Mouse (Mus musculus): Measurements from ENCODE around the gene Kcne1. TPM values are rescaled to one million over a fixed set of nuclear protein-coding genes. Genes with fewer than 3 reads are reported as not detected.
A peak's percentile ranks its signal among the peaks of the same experiment; 100 is the strongest.

Gene Kcne1
- polyA plus RNA-seq (2015; fragmentation: Nextera tagmentation; extraction: Ambion mirVana), result 0.22 and 0.60 TPM in 2 replicates

DNA sequence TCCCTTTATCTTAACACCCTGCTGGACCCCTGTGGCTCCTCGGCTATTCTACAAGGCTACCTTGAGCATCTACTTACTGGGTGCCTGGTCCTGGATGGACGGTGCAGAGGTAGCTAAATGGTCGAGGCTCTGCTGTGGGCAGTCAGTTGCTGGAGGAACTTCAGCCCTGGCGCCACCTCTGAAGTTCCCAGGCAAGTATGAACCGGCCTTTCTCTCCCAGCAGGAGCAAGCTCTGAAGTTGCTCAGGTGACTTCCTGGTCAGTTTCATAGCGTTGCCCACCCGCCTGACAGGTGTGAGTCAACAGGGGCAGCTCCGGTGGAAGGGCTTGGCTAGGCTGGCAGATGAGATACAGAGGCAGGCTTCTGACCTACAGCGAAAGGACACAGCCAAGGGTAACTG lies at the start of gene Kcne1:
Kcne1 (minus strand) TSS at position 240 of the 400 bp plus-strand sequence.
- Histone ChIP-seq H3K27ac (no peak within 1 kb of the TSS), H3K4me3 (replicated peaks) (no peak within 1 kb of the TSS), H3K27me3 (replicated peaks) (no peaks in the 10 kb centered on the region), H3K9ac (no peak within 1 kb of the TSS), H3K9me3 (no peaks in the 10 kb centered on the region), H3K4me1 (peaks cover 8% of the 10 kb centered on the region; the same call in 1 of the 2 replicates), H3K36me3 (no peaks in the 10 kb centered on the region), H3K4me2 (peak within 1 kb of the TSS; percentile 29; the same call in 1 of the 2 replicates)
- peak; percentile 40; the same call in 1 of the 2 replicates for ATAC-seq (ENCODE audit: insufficient read depth, low FRiP score, low read depth)
- WGBS, result 39% methylated on average over 9 of the region's 9 CpGs

DNA sequence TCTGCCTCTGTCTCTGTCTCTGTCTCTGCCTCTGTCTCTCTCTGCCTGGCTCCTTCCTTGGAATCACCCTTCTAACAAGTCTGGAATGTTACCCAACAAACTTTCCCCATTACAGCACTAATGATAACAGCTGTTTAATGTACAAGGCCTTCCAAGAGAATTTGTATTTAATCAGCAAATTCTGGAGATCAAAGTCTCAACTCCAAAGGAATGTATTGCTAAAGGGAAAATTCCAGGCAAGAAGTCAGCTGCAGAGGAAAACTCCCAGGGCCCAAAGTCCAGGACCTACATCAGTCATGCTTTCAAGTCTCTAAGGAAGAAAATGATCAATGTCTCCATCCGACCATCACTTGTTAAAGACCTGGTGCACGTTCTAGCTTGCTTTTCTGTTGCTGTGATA lies 48.6 kb upstream of the Kcne1 start:
- Histone ChIP-seq H3K9ac (no peak overlapping the region), H3K27me3 (replicated peaks) (no peaks in the 10 kb centered on the region), H3K4me1 (peaks cover 21% of the 10 kb centered on the region), H3K4me2 (no peak overlapping the region), H3K36me3 (no peaks in the 10 kb centered on the region), H3K9me3 (no peaks in the 10 kb centered on the region), H3K27ac (no peak overlapping the region), H3K4me3 (replicated peaks) (no peak overlapping the region)
- 33% methylated on average over 2 of the region's 2 CpGs for WGBS
- ATAC-seq (ENCODE audit: insufficient read depth, low FRiP score, low read depth), result no peak

DNA sequence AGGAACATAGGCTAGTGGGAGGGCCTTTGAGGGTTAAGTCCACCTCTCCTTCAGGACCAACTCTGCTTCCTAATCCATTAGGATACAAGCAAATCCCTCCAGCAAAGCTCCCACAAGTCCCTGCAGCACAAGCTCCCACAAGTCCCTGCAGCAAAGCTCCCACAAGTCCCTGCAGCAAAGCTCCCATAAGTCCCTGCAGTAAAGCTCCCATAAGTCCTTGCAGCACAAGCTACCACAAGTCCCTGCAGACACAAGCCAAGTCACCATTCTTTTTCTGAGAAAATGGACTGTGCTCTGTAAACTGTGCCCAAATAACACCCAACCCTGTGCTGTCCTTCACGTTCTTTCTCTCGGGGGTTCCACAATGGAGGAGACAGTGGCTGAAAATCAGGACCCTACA lies 44.9 kb upstream of the Kcne1 start:
- 93% methylated on average over 2 of the region's 2 CpGs for WGBS
- Histone ChIP-seq H3K9me3 (no peaks in the 10 kb centered on the region), H3K27me3 (replicated peaks) (no peaks in the 10 kb centered on the region), H3K4me1 (peaks cover 32% of the 10 kb centered on the region), H3K36me3 (no peaks in the 10 kb centered on the region), H3K4me2 (no peak overlapping the region), H3K9ac (no peak overlapping the region), H3K27ac (no peak overlapping the region), H3K4me3 (replicated peaks) (no peak overlapping the region)
- no peak for ATAC-seq (ENCODE audit: insufficient read depth, low FRiP score, low read depth)

DNA sequence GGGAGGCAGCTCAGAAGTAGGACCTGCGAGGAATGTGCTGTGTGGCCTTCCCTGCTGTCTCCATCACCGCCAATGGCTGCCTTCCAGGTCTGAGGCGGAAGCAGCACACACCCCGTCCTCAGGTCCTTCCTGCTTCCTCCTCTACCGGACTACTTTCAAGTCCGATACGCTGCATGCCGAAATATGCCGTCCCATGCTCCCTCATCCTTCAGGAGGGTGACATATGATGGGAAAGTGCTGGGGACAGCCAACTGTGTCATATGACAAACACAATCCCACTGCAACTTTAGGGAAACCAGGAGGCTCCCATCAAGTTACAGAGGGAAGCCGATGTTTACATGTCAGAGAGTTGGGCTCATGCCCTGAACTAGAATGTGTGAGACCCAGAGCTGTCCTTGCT lies 43.8 kb upstream of the Kcne1 start:
- Histone ChIP-seq H3K4me2 (peak overlapping the region; percentile 11; the same call in 1 of the 2 replicates), H3K4me3 (replicated peaks) (no peak overlapping the region), H3K9me3 (no peaks in the 10 kb centered on the region), H3K9ac (no peak overlapping the region), H3K4me1 (peaks cover 38% of the 10 kb centered on the region), H3K36me3 (no peaks in the 10 kb centered on the region), H3K27me3 (replicated peaks) (no peaks in the 10 kb centered on the region), H3K27ac (peak overlapping the region; percentile 44; the same call in 1 of the 2 replicates)
- 43% methylated on average over 10 of the region's 10 CpGs for WGBS
- ATAC-seq (ENCODE audit: insufficient read depth, low FRiP score, low read depth), result no peak

DNA sequence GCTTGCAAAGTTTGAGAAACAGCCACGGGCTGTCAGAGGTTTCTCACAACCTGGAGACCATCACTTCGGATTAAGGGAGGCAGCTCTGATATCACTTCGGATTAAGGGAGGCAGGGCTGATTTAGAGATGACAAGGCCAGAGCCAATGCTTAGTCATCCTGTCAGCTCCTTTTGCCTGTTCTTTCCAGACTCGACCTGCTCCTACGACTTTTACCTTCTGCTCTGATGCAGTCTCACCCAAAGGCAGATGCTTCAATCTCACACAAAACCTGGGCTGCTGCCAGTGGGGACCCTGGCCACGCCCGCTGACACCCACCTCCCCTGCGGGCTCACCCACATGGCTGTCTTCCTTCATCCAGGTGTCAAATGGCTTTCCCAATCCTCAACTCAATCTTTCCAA lies 42.9 kb upstream of the Kcne1 start:
- H3K4me2 ChIP-seq, result no peak overlapping the region
- no peaks in the 10 kb centered on the region for H3K27me3 ChIP-seq (replicated peaks)
- no peak overlapping the region for H3K4me3 ChIP-seq (replicated peaks)
- peak overlapping the region; percentile 44; the same call in 1 of the 2 replicates for H3K27ac ChIP-seq
- H3K4me1 ChIP-seq, result peaks cover 45% of the 10 kb centered on the region
- ATAC-seq (ENCODE audit: insufficient read depth, low FRiP score, low read depth), result no peak
- 30% methylated on average over 8 of the region's 8 CpGs for WGBS
- H3K36me3 ChIP-seq, result no peaks in the 10 kb centered on the region
- H3K9me3 ChIP-seq, result no peaks in the 10 kb centered on the region
- no peak overlapping the region for H3K9ac ChIP-seq

DNA sequence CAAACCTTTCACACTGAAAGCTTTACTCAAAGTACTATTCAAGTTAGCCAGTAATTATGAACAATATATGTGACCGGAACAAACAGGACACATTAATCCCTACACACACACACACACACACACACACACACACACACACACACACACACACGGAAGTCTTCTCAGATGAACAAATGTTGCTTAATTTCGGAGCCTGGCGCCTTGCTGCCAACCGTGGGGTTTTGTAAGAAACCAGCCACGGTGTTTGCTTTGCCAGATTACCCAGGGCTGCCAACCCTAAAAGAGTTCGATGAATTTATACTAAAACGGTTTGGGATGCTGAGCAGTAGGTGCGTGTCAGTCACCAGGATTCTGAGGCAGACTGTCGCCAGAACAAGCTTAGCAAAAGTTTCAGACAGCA lies 41.9 kb upstream of the Kcne1 start:
- ATAC-seq (ENCODE audit: insufficient read depth, low FRiP score, low read depth), result no peak
- H3K9ac ChIP-seq, result no peak overlapping the region
- peaks cover 45% of the 10 kb centered on the region for H3K4me1 ChIP-seq
- H3K4me2 ChIP-seq, result no peak overlapping the region
- no peak overlapping the region for H3K27ac ChIP-seq
- H3K36me3 ChIP-seq, result no peaks in the 10 kb centered on the region
- no peak overlapping the region for H3K4me3 ChIP-seq (replicated peaks)
- no peaks in the 10 kb centered on the region for H3K27me3 ChIP-seq (replicated peaks)
- no peaks in the 10 kb centered on the region for H3K9me3 ChIP-seq
- WGBS, result 60% methylated on average over 10 of the region's 10 CpGs

DNA sequence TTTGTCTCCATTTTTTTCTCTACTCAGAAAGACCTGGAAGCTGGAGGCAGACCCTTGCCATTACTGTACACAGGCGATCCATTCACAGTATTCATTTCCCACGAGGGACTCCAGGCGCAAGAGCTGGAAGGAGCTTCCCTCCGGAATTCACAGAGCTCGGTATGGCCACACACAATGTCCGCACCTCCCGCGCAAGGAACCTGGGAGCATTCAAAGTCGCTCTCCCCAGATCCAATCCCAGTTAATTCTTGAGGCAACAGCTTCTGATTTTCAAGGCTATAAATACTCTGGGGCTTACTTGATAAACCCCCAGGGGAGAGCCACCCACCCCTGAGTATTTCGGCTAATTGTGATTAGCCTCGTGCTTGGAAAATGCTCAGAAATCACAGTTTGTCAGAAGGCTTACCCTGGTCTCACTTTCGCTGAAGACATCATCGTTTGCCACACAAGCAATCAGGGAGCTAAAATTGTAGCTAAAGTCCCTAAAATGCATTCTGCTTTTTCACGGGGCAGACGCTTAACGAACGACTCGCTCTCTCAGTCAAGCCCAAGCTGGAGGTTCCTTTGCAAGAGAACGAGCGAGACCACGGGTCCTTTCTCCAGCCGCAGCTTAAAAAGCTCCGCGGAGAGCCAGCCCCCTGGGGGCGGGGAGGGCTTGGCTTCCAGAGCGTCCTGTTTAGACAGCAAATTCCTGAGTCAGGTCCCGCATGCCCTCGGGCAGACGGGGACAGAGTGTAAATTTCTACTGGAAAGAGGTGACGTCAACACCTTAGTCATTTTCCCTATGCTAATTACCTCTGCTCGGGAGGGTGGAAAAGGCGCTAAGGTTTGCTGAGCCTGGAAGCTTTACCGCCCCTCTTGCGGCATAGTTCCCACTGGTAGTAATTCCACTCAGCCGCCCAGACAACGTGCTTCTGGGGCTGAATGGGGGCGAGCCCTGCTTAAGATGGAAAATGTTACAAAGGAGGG lies 40.5 kb upstream of the Kcne1 start:
- Histone ChIP-seq H3K9me3 (no peaks in the 10 kb centered on the region), H3K27me3 (replicated peaks) (no peaks in the 10 kb centered on the region), H3K4me2 (peak overlapping the region; percentile 79), H3K36me3 (peaks cover 11% of the 10 kb centered on the region; the same call in 1 of the 2 replicates), H3K9ac (no peak overlapping the region; the same call in 1 of the 2 replicates), H3K4me1 (peaks cover 45% of the 10 kb centered on the region), H3K4me3 (replicated peaks) (peak overlapping the region; percentile 44), H3K27ac (peak overlapping the region; percentile 85)
- peak; percentile 88 for ATAC-seq (ENCODE audit: insufficient read depth, low FRiP score, low read depth)
- 1% methylated on average over 37 of the region's 37 CpGs for WGBS

DNA sequence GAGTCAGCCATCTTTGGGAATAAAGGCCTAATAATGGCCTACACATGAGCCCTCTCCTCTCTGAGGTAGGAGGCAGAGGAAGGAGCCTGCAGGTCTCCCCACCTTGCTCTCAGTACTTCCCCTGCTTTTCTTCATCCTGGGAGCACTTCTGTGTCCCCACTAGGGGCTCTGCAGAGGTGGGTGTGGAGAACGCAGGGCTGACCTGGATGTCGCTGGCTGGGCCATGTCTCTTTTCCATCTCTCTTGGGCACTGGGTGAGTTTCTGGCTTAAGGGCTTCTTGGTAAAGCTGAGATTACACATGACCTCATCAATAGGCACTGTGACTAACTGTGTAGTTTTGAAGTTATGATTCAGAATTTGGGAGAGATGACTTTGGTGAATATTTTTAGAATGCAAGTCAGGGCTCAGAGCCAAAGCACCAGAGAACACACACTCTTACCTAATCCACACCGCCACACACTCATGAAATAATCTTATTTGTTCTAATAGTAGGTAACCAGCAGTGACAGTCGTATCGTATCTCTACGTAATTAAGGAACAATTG lies 39.4 kb upstream of the Kcne1 start:
- no peak for ATAC-seq (ENCODE audit: insufficient read depth, low FRiP score, low read depth)
- H3K9ac ChIP-seq, result no peak overlapping the region
- no peak overlapping the region for H3K27ac ChIP-seq

DNA sequence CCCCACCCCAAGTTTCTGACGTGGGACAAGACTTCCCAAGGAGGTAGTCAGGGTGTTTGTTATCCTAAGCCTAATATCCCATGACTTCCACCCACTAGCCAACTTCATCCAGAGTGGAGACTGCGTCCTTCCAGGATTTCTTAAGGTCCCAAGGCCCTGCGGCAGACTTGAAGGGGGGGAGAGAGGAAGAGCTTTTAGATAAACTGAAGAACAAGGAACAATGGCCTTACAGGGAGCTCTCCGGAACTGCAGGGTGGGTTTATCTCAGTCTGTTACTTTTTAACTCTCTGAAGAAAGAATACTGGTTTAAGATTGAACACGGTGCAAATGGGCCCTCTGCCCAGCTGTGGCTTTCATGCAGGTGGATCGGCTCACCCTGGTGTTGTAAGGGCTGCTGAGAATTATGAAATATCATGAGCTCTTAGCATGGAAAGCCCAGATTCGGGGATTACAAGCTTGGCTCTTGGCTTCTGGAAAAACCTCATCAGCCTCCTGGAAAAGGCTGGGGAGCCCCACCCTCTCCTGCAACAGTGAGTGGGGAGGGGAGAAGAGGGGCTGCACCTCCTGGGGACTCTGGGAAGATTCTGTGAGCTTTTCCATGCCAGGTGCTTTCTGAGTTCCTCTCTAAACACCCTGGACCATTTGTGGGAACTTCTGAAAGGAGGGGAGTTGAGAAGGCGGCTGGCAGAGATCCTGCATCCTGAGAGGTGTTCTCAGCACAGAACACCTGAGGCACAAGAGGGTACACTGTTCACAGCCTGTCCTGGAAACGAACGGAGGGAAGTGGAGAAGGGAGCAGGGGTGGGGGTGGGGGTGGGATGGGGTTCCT lies 38.7 kb upstream of the Kcne1 start:
- no peak for ATAC-seq (ENCODE audit: insufficient read depth, low FRiP score, low read depth)
- peaks cover 39% of the 10 kb centered on the region for H3K4me1 ChIP-seq
- H3K27me3 ChIP-seq (replicated peaks), result no peaks in the 10 kb centered on the region
- 39% methylated on average over 10 of the region's 10 CpGs for WGBS
- H3K4me2 ChIP-seq, result peak overlapping the region; percentile 79; the same call in 1 of the 2 replicates
- no peaks in the 10 kb centered on the region for H3K9me3 ChIP-seq
- H3K9ac ChIP-seq, result no peak overlapping the region
- H3K4me3 ChIP-seq (replicated peaks), result no peak overlapping the region
- H3K27ac ChIP-seq, result 0 out of 2 replicates have a peak overlapping the region, but pooled peaks have one; percentile 1
- H3K36me3 ChIP-seq, result peaks cover 19% of the 10 kb centered on the region

More for the DNA sequence above, 39.4 kb upstream of the Kcne1 start:
- peaks cover 14% of the 10 kb centered on the region; the same call in 1 of the 2 replicates for H3K36me3 ChIP-seq
- H3K4me2 ChIP-seq, result peak overlapping the region; percentile 79; the same call in 1 of the 2 replicates
- 0 out of 2 replicates have a peak overlapping the region, but pooled peaks have one; percentile 0 for H3K4me3 ChIP-seq (replicated peaks)
- H3K9me3 ChIP-seq, result no peaks in the 10 kb centered on the region
- H3K27me3 ChIP-seq (replicated peaks), result no peaks in the 10 kb centered on the region
- WGBS, result 60% methylated on average over 6 of the region's 6 CpGs
- H3K4me1 ChIP-seq, result peaks cover 45% of the 10 kb centered on the region

DNA sequence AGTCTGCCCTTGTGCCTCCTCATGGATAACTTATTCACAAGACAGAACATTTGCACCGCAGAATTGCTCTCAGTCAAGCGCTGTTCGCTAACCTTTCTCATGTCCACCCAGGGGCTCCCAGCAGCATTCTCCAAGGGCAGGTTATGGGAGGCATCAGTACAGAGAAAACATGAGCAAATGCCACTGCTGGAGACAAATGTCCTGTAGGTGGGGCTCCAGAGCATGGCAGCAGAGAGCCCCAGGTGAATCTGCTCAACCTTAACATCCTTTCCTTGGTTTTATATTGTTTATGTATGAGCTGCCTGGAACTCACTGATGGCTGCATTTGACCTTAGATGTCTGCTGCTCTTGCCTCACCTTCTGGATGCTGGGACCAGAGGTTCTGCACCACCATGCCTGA lies 34.5 kb upstream of the Kcne1 start:
- Histone ChIP-seq H3K9ac (no peak overlapping the region), H3K4me3 (replicated peaks) (no peak overlapping the region), H3K27ac (no peak overlapping the region), H3K4me1 (peaks cover 15% of the 10 kb centered on the region; the same call in 1 of the 2 replicates), H3K36me3 (peaks cover 25% of the 10 kb centered on the region), H3K4me2 (no peak overlapping the region), H3K9me3 (no peaks in the 10 kb centered on the region), H3K27me3 (replicated peaks) (no peaks in the 10 kb centered on the region)
- ATAC-seq (ENCODE audit: insufficient read depth, low FRiP score, low read depth), result no peak
- WGBS, result 93% methylated on average over 3 of the region's 3 CpGs

DNA sequence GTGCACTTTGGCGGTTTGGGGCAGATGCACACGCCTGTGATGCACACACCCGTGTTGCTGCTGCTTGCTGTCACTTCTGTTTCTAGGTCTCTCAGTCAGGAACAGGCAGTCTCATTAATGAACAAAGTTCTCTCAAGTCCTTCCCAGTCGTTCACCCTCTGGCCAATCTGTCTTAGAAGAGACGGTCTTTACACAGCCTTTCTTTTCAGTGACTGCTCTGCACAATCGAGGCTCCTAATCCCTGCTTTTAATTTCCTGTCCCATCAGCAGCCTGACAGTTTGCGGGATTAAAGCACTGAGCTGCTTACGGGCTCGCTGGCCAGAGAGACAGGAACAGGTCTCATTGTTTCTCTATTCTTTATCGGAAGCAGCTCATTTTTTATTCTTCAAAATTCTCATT lies 28.4 kb upstream of the Kcne1 start:
- Histone ChIP-seq H3K36me3 (peaks cover 3% of the 10 kb centered on the region; the same call in 1 of the 2 replicates), H3K4me1 (no peaks in the 10 kb centered on the region), H3K9ac (no peak overlapping the region), H3K4me3 (replicated peaks) (no peak overlapping the region), H3K4me2 (no peak overlapping the region), H3K9me3 (no peaks in the 10 kb centered on the region), H3K27me3 (replicated peaks) (no peaks in the 10 kb centered on the region), H3K27ac (no peak overlapping the region)
- ATAC-seq (ENCODE audit: insufficient read depth, low FRiP score, low read depth), result no peak
- WGBS, result 65% methylated on average over 10 of the region's 10 CpGs
